In the genomic region with DNA sequence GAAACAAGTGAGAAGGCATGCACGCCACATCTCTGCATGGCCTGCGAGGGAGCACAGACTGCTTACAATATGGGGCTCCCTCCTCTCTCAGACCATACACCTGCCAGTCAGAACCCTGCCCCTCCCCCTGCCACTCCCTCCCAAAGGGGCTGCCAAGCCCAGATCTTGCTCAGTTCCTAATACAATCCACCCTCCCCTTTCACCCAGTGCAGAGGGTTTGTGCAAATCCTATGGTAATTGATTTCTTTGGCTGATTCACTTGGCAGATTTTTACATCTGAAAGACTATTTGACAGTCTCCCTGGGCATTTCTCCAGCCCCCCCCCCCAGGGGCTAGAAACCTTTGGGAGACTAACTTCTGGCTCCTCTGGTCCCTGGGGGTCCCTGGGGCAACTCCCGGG, we compare ENCODE assay signal across 10 mouse cellular contexts. TPM values are rescaled to one million over a fixed set of nuclear protein-coding genes. Genes with fewer than 3 reads are reported as not detected.
A peak's percentile ranks its signal among the peaks of the same experiment; 100 is the strongest.
DNase-seq lines count a peak whose midpoint lies in the region; ATAC-seq and TF ChIP-seq lines count a peak whose summit lies in the region.
"Had no signal": no experiment of that assay in that cellular context is flagged by ENCODE, and none has a peak within 500 bp of the region (broad histone marks: within the 10 kb centered on the region; RNA-seq: fewer than 3 reads in every experiment).

No protein-coding gene starts in this region.

- H3K9ac ChIP-seq in embryonic facial prominence, embryonic 11.5 days (replicated peaks; ENCODE audit: low read length): no peak overlapping the region
- no peak overlapping the region for H3K9ac ChIP-seq in hindbrain, embryonic 13.5 days
- no peak overlapping the region for H3K9ac ChIP-seq in stomach, embryonic 16.5 days (ENCODE audit: low read length)
- H3K9ac ChIP-seq: heart, embryonic 12.5 days; liver, postnatal 0 days had no signal

- H3K4me1 ChIP-seq in embryonic facial prominence, embryonic 11.5 days (ENCODE audit: control insufficient read depth, insufficient read depth, low read length): no peaks in the 10 kb centered on the region
- peaks cover 28% of the 10 kb centered on the region for H3K4me1 ChIP-seq in hindbrain, embryonic 13.5 days (replicated peaks)
- H3K4me1 ChIP-seq in stomach, embryonic 16.5 days (ENCODE audit: control insufficient read depth, insufficient read depth, low read length): peaks cover 13% of the 10 kb centered on the region; the same call in 1 of the 2 replicates
- H3K4me1 ChIP-seq: heart, embryonic 12.5 days had no signal

- H3K4me2 ChIP-seq in embryonic facial prominence, embryonic 11.5 days (ENCODE audit: low read depth, low read length): no peak overlapping the region
- H3K4me2 ChIP-seq in hindbrain, embryonic 13.5 days: no peak overlapping the region
- H3K4me2 ChIP-seq in stomach, embryonic 16.5 days (ENCODE audit: low read depth, low read length): no peak overlapping the region
- H3K4me2 ChIP-seq: heart, embryonic 12.5 days had no signal

- no peak overlapping the region for H3K4me3 ChIP-seq in embryonic facial prominence, embryonic 11.5 days (ENCODE audit: low read depth, low read length)
- H3K4me3 ChIP-seq in hindbrain, embryonic 13.5 days: no peak overlapping the region
- no peak overlapping the region for H3K4me3 ChIP-seq in stomach, embryonic 16.5 days (replicated peaks; ENCODE audit: low read length)
- H3K4me3 ChIP-seq in left cerebral cortex, adult 2 months: no peak overlapping the region
- H3K4me3 ChIP-seq: heart, embryonic 12.5 days had no signal

- no peaks in the 10 kb centered on the region for H3K27me3 ChIP-seq in embryonic facial prominence, embryonic 11.5 days (ENCODE audit: control insufficient read depth, insufficient read depth, low read length)
- H3K27me3 ChIP-seq in hindbrain, embryonic 13.5 days: peaks cover 12% of the 10 kb centered on the region
- no peaks in the 10 kb centered on the region for H3K27me3 ChIP-seq in stomach, embryonic 16.5 days (ENCODE audit: control insufficient read depth, insufficient read depth, low read length)

- no peak for TF ChIP-seq CTCF in left cerebral cortex, adult 2 months (IDR thresholded peaks at IDR 0.05)

- ATAC-seq in embryonic facial prominence, embryonic 11.5 days (replicated peaks; ENCODE audit: insufficient number of reproducible peaks, low FRiP score, low TSS enrichment, low read depth): peak; percentile 81
- peak; percentile 94 for ATAC-seq in hindbrain, embryonic 13.5 days (ENCODE audit: low FRiP score)
- ATAC-seq in stomach, embryonic 16.5 days (ENCODE audit: insufficient read depth, low FRiP score): peak; percentile 87
- ATAC-seq: liver, postnatal 0 days had no signal

- no peaks in the 10 kb centered on the region for H3K9me3 ChIP-seq in embryonic facial prominence, embryonic 11.5 days (replicated peaks; ENCODE audit: control insufficient read depth, low read length)
- no peaks in the 10 kb centered on the region for H3K9me3 ChIP-seq in hindbrain, embryonic 13.5 days
- H3K9me3 ChIP-seq in stomach, embryonic 16.5 days (replicated peaks; ENCODE audit: control insufficient read depth, low read length): no peaks in the 10 kb centered on the region
- H3K9me3 ChIP-seq: heart, embryonic 12.5 days had no signal

- intact Hi-C loops in left cerebral cortex, adult 2 months (cut with DNase I): no loop called here

- H3K36me3 ChIP-seq in embryonic facial prominence, embryonic 11.5 days (replicated peaks; ENCODE audit: control insufficient read depth, insufficient read depth, low read depth, low read length): no peaks in the 10 kb centered on the region
- H3K36me3 ChIP-seq in hindbrain, embryonic 13.5 days: no peaks in the 10 kb centered on the region
- H3K36me3 ChIP-seq in stomach, embryonic 16.5 days (ENCODE audit: control insufficient read depth, insufficient read depth, low read length): no peaks in the 10 kb centered on the region
- H3K36me3 ChIP-seq: heart, embryonic 12.5 days had no signal

- H3K27ac ChIP-seq in embryonic facial prominence, embryonic 11.5 days (replicated peaks; ENCODE audit: low read depth, low read length): no peak overlapping the region
- no peak overlapping the region for H3K27ac ChIP-seq in hindbrain, embryonic 13.5 days
- H3K27ac ChIP-seq in stomach, embryonic 16.5 days (ENCODE audit: low read length): 0 out of 2 replicates have a peak overlapping the region, but pooled peaks have one; percentile 35
- no peak overlapping the region for H3K27ac ChIP-seq in left cerebral cortex, adult 2 months

- 29% methylated on average over 3 of the region's 3 CpGs for WGBS in embryonic facial prominence, embryonic 11.5 days
- 18% methylated on average over 3 of the region's 3 CpGs for WGBS in hindbrain, embryonic 13.5 days
- 21% methylated on average over 3 of the region's 3 CpGs for WGBS in stomach, embryonic 16.5 days

- peak; percentile 31 for DNase-seq in ovary, postnatal 14 days (ENCODE audit: low spot score)
- DNase-seq in ovary, postnatal 36 days (ENCODE audit: low spot score): no peak
- DNase-seq in embryonic facial prominence, embryonic 11.5 days (ENCODE audit: low spot score): peak; percentile 35
- no peak for DNase-seq in layer of hippocampus, postnatal 25 days (ENCODE audit: extremely low spot score in 1 of 2, low spot score in 1 of 2)
- DNase-seq in left cerebral cortex, adult 2 months (ENCODE audit: extremely low spot score in 1 of 2, low spot score in 2 of 2): no peak
- DNase-seq: liver, postnatal 0 days; thymus, postnatal 4 days had no signal

RNA-seq across cellular contexts. Expression of a gene that starts 2.1 kb away (rescaled TPM):
- polyA plus RNA-seq in embryonic facial prominence, embryonic 11.5 days (2014; fragmentation: Nextera tagmentation; extraction: Ambion mirVana): 28.1 and 28.9 TPM in 2 replicates
- polyA plus RNA-seq in hindbrain, embryonic 13.5 days (2015; fragmentation: Nextera tagmentation; extraction: Ambion mirVana): 33.1 and 33.3 TPM in 2 replicates
- 18.8 and 22.7 TPM in 2 replicates for polyA plus RNA-seq in stomach, embryonic 16.5 days (2015; fragmentation: Nextera tagmentation; extraction: Ambion mirVana)
- 100 to 1,000 TPM in 1 of 2 experiments, 10 to 100 TPM in 1; 96.7 to 119 TPM for total RNA-seq in layer of hippocampus, postnatal 25 days (2021)
- 100 to 1,000 TPM; 158 to 160 TPM for total RNA-seq in left cerebral cortex, adult 2 months (2021)

Comparison
In these comparisons a context has a peak if more than half of its experiments do, and no peak if none do; other contexts are left out.
1. DNase-seq: peak in ovary, postnatal 14 days (single experiment) and embryonic facial prominence, embryonic 11.5 days (single experiment); none in ovary, postnatal 36 days (single experiment), layer of hippocampus, postnatal 25 days (0 of 2) and left cerebral cortex, adult 2 months (0 of 2).
2. Peak in every context shown above with its lines, with median percentiles within 50 percentile points of each other: ATAC-seq.